Mouse (Mus musculus): Measurements from ENCODE around the gene Gbp8.

- TF ChIP-seq POLR2A (IDR thresholded peaks at IDR 0.05; ENCODE audit: control insufficient read depth, extremely low read depth, insufficient read depth, low read length, poor library complexity) (no peak), CTCF (IDR thresholded peaks at IDR 0.05; ENCODE audit: borderline replicate concordance, control insufficient read depth, extremely low read depth, insufficient read depth, low read length, poor library complexity) (no peak)
Measured at GRCm38 (mm10) chr5:105113656-105114055, 25.7 kb downstream of the Gbp8 start.
